Mouse (Mus musculus) forebrain, postnatal 0 days (tissue): ENCODE data around the gene Sema4f. TPM values are rescaled to one million over a fixed set of nuclear protein-coding genes. Genes with fewer than 3 reads are reported as not detected.
A peak's percentile ranks its signal among the peaks of the same experiment; 100 is the strongest.

Source experiments
- ATAC-seq: fragments of 200-750 bp; cut with Nextera tagmentation; 2 replicates; pipeline ENCODE4 v1.8.0; 2017; ENCODE audit warnings: mild to moderate bottlenecking, moderate library complexity
- DNase-seq: peaks from one replicate; pipeline ENCODE4 v3.0.0-alpha.2; 2015
- H3K27ac ChIP-seq: fragments of 300-500 bp; sonication (generic); 2 replicates; pipeline ENCODE4 v1.5.1; 2014; ENCODE audit warnings: low read depth, mild to moderate bottlenecking, antibody characterized with exemption, low read length, moderate library complexity, mixed read lengths
- H3K27me3 ChIP-seq: fragments of 300-500 bp; sonication (generic); 2 replicates; pipeline ENCODE4 v1.6.1; 2014; ENCODE audit warnings: mild to moderate bottlenecking, low read length, mixed read lengths; ENCODE audit not compliant: insufficient read depth
- H3K36me3 ChIP-seq: fragments of 300-500 bp; sonication (generic); 2 replicates; pipeline ENCODE4 v1.6.1; 2014; ENCODE audit warnings: mild to moderate bottlenecking, moderate library complexity; ENCODE audit not compliant: insufficient read depth
- H3K4me1 ChIP-seq: fragments of 300-500 bp; sonication (generic); 2 replicates; pipeline ENCODE4 v1.6.1; 2014; ENCODE audit warnings: antibody characterized with exemption; ENCODE audit not compliant: insufficient read depth
- H3K4me2 ChIP-seq: fragments of 300-500 bp; sonication (generic); 2 replicates; pipeline ENCODE4 v1.6.1; 2014; ENCODE audit warnings: low read depth, mild to moderate bottlenecking, moderate library complexity
- H3K4me3 ChIP-seq: fragments of 300-500 bp; sonication (generic); 2 replicates; pipeline ENCODE4 v1.5.1; 2014; ENCODE audit warnings: low read depth, low read length, mixed read lengths
- H3K9ac ChIP-seq: fragments of 300-500 bp; sonication (generic); 2 replicates; pipeline ENCODE4 v1.6.1; 2014; ENCODE audit warnings: mild to moderate bottlenecking
- H3K9me3 ChIP-seq: fragments of 300-500 bp; sonication (generic); 2 replicates; pipeline ENCODE4 v1.6.1; 2016; ENCODE audit warnings: low read length
- CTCF ChIP-seq: sonication (generic); IDR thresholded peaks from 2 replicates; pipeline ENCODE4 v1.5.1; 2016; ENCODE audit warnings: antibody characterized with exemption, control low read depth, low read depth
- WGBS: fragments of 180-500 bp; shearing (Covaris S2); extraction: QIAGEN DNeasy Blood & Tissue Kit; methylation state at CpG from one replicate; pipeline ENCODE4 v1.1.7; 2014; 5-methylcytosine and 5-hydroxymethylcytosine counted together
- polyA plus RNA-seq: library from polyadenylated mRNA; unstranded; fragments of >200 nt; fragmentation: Nextera tagmentation; extraction: Ambion mirVana; gene quantifications from 2 replicates; pipeline ENCODE4 v1.2.1, GENCODE M21; 2015
- total RNA-seq: library from RNA; depleted of rRNA; stranded (reverse); fragments of >200 nt; gene quantifications from 2 replicates; pipeline ENCODE4 v1.2.3, GENCODE M21; 2014

Sema4f gene
- total and polyA plus RNA-seq, 2 experiments from 2014 or later: 17.4 to 20.6 TPM

GRCm38 (mm10) chr6:82915889-82916288 is 23.7 kb downstream of the Sema4f start:
- no peaks in the 10 kb centered on the region; the same call in 1 of the 2 replicates for H3K4me1 ChIP-seq
- H3K9ac ChIP-seq: no peak overlapping the region
- peak; percentile 86 for TF ChIP-seq CTCF
- H3K4me3 ChIP-seq: no peak overlapping the region
- no peaks in the 10 kb centered on the region for H3K27me3 ChIP-seq
- H3K9me3 ChIP-seq: no peaks in the 10 kb centered on the region
- no peak overlapping the region for H3K4me2 ChIP-seq
- H3K36me3 ChIP-seq: peaks cover 45% of the 10 kb centered on the region
- 25% methylated on average over 3 of the region's 3 CpGs for WGBS
- no peak for ATAC-seq
- peak; percentile 71 for DNase-seq
- H3K27ac ChIP-seq: no peak overlapping the region

- Histone ChIP-seq H3K9ac (no peak overlapping the region), H3K9me3 (no peaks in the 10 kb centered on the region), H3K36me3 (peaks cover 33% of the 10 kb centered on the region), H3K4me2 (no peak overlapping the region), H3K4me3 (no peak overlapping the region), H3K27ac (no peak overlapping the region), H3K4me1 (no peaks in the 10 kb centered on the region; the same call in 1 of the 2 replicates), H3K27me3 (no peaks in the 10 kb centered on the region)
- 85% methylated on average over 28 of the region's 28 CpGs for WGBS
- TF ChIP-seq CTCF: no peak
- no peak for ATAC-seq
- no peak for DNase-seq
Observed at GRCm38 (mm10) chr6:82913336-82914247, 26.0 kb downstream of the Sema4f start.

GRCm38 (mm10) chr6:82911303-82911702 is 28.3 kb downstream of the Sema4f start:
- H3K36me3 ChIP-seq: peaks cover 14% of the 10 kb centered on the region; the same call in 1 of the 2 replicates
- ATAC-seq (no peak), DNase-seq (no peak)
- H3K4me3 ChIP-seq: no peak overlapping the region
- H3K27ac ChIP-seq: no peak overlapping the region
- 93% methylated on average over 5 of the region's 5 CpGs for WGBS
- H3K4me2 ChIP-seq: no peak overlapping the region
- H3K27me3 ChIP-seq: no peaks in the 10 kb centered on the region
- no peak for TF ChIP-seq CTCF
- H3K9ac ChIP-seq: no peak overlapping the region
- no peaks in the 10 kb centered on the region for H3K9me3 ChIP-seq
- no peaks in the 10 kb centered on the region for H3K4me1 ChIP-seq

GRCm38 (mm10) chr6:82909136-82909855 is 30.3 kb downstream of the Sema4f start:
- H3K4me3 ChIP-seq: no peak overlapping the region
- ATAC-seq (peak; percentile 30; the same call in 1 of the 2 replicates), DNase-seq (peak; percentile 62)
- no peak overlapping the region for H3K4me2 ChIP-seq
- no peak overlapping the region for H3K27ac ChIP-seq
- peak; percentile 62 for TF ChIP-seq CTCF
- H3K9ac ChIP-seq: no peak overlapping the region
- no peaks in the 10 kb centered on the region for H3K4me1 ChIP-seq
- no peaks in the 10 kb centered on the region for H3K9me3 ChIP-seq
- H3K36me3 ChIP-seq: peaks cover 14% of the 10 kb centered on the region; the same call in 1 of the 2 replicates
- WGBS: 68% methylated on average over 14 of the region's 14 CpGs
- no peaks in the 10 kb centered on the region for H3K27me3 ChIP-seq

- H3K4me3 ChIP-seq: no peak overlapping the region
- H3K36me3 ChIP-seq: peaks cover 5% of the 10 kb centered on the region; the same call in 1 of the 2 replicates
- H3K27ac ChIP-seq: no peak overlapping the region
- H3K9me3 ChIP-seq: no peaks in the 10 kb centered on the region
- H3K4me1 ChIP-seq: no peaks in the 10 kb centered on the region
- H3K27me3 ChIP-seq: no peaks in the 10 kb centered on the region
- 80% methylated on average over 8 of the region's 8 CpGs for WGBS
- ATAC-seq (no peak), DNase-seq (no peak)
- TF ChIP-seq CTCF: no peak
- no peak overlapping the region for H3K9ac ChIP-seq
- no peak overlapping the region for H3K4me2 ChIP-seq
Observed at GRCm38 (mm10) chr6:82908034-82908433, 31.5 kb downstream of the Sema4f start.

- no peaks in the 10 kb centered on the region for H3K36me3 ChIP-seq
- no peak overlapping the region for H3K4me3 ChIP-seq
- no peak overlapping the region for H3K9ac ChIP-seq
- DNase-seq (no peak), ATAC-seq (no peak)
- H3K27ac ChIP-seq: no peak overlapping the region
- no peaks in the 10 kb centered on the region for H3K9me3 ChIP-seq
- no peaks in the 10 kb centered on the region for H3K27me3 ChIP-seq
- H3K4me1 ChIP-seq: no peaks in the 10 kb centered on the region
- H3K4me2 ChIP-seq: no peak overlapping the region
- WGBS: 89% methylated on average over 3 of the region's 3 CpGs
- no peak for TF ChIP-seq CTCF
Observed at GRCm38 (mm10) chr6:82906985-82907384, 32.6 kb downstream of the Sema4f start.

GRCm38 (mm10) chr6:82902559-82902958 is 37.0 kb downstream of the Sema4f start:
- no peak for ATAC-seq
- WGBS: 81% methylated on average over 8 of the region's 8 CpGs

More at GRCm38 (mm10) chr6:82902559-82902958, 37.0 kb downstream of the Sema4f start:
- Histone ChIP-seq H3K36me3 (no peaks in the 10 kb centered on the region), H3K4me1 (no peaks in the 10 kb centered on the region), H3K4me2 (no peak overlapping the region), H3K27ac (no peak overlapping the region), H3K9me3 (no peaks in the 10 kb centered on the region), H3K9ac (no peak overlapping the region), H3K4me3 (no peak overlapping the region), H3K27me3 (no peaks in the 10 kb centered on the region)
- DNase-seq: no peak
- TF ChIP-seq CTCF: no peak
